Mouse (Mus musculus) stomach, embryonic 15.5 days (tissue): ENCODE results near the gene Atxn7l2. TPM values are rescaled to one million over a fixed set of nuclear protein-coding genes. Genes with fewer than 3 reads are reported as not detected.

Experiments used
- ATAC-seq: fragments of 200-750 bp; cut with Nextera tagmentation; 2 replicates; pipeline ENCODE4 v1.8.0; 2017; ENCODE audit warnings: low read depth, moderate number of reproducible peaks, moderate TSS enrichment; ENCODE audit not compliant: insufficient read depth, low FRiP score
- H3K27ac ChIP-seq: fragments of 300-500 bp; sonication (generic); 2 replicates; pipeline ENCODE4 v1.5.1; 2015; ENCODE audit warnings: mild to moderate bottlenecking, inconsistent platforms
- H3K27me3 ChIP-seq: fragments of 300-500 bp; sonication (generic); replicated peaks from 2 replicates; pipeline ENCODE4 v1.6.1; 2015; ENCODE audit warnings: inconsistent platforms
- H3K36me3 ChIP-seq: fragments of 300-500 bp; sonication (generic); 2 replicates; pipeline ENCODE4 v1.6.1; 2015; ENCODE audit warnings: inconsistent platforms
- H3K4me1 ChIP-seq: fragments of 300-500 bp; sonication (generic); 2 replicates; pipeline ENCODE4 v1.6.1; 2015; ENCODE audit warnings: inconsistent platforms
- H3K4me2 ChIP-seq: fragments of 300-500 bp; sonication (generic); 2 replicates; pipeline ENCODE4 v1.6.1; 2015; ENCODE audit warnings: mild to moderate bottlenecking, inconsistent platforms
- H3K4me3 ChIP-seq: fragments of 300-500 bp; sonication (generic); replicated peaks from 2 replicates; pipeline ENCODE4 v1.5.1; 2015; ENCODE audit warnings: inconsistent platforms
- H3K9ac ChIP-seq: fragments of 300-500 bp; sonication (generic); 2 replicates; pipeline ENCODE4 v1.6.1; 2015; ENCODE audit warnings: inconsistent platforms
- H3K9me3 ChIP-seq: fragments of 300-500 bp; sonication (generic); 2 replicates; pipeline ENCODE4 v1.6.1; 2016; ENCODE audit warnings: inconsistent platforms
- WGBS: fragments of 180-500 bp; shearing (Covaris S2); methylation state at CpG from one replicate; pipeline ENCODE4 v1.1.7; 2015; 5-methylcytosine and 5-hydroxymethylcytosine counted together
- polyA plus RNA-seq: library from polyadenylated mRNA; unstranded; fragments of >200 nt; fragmentation: Nextera tagmentation; extraction: Ambion mirVana; gene quantifications from 2 replicates; pipeline ENCODE4 v1.2.1, GENCODE M21; 2015

Gene Atxn7l2
- polyA plus RNA-seq, 1 experiment from 2014 or later: 11.6 TPM

DNA sequence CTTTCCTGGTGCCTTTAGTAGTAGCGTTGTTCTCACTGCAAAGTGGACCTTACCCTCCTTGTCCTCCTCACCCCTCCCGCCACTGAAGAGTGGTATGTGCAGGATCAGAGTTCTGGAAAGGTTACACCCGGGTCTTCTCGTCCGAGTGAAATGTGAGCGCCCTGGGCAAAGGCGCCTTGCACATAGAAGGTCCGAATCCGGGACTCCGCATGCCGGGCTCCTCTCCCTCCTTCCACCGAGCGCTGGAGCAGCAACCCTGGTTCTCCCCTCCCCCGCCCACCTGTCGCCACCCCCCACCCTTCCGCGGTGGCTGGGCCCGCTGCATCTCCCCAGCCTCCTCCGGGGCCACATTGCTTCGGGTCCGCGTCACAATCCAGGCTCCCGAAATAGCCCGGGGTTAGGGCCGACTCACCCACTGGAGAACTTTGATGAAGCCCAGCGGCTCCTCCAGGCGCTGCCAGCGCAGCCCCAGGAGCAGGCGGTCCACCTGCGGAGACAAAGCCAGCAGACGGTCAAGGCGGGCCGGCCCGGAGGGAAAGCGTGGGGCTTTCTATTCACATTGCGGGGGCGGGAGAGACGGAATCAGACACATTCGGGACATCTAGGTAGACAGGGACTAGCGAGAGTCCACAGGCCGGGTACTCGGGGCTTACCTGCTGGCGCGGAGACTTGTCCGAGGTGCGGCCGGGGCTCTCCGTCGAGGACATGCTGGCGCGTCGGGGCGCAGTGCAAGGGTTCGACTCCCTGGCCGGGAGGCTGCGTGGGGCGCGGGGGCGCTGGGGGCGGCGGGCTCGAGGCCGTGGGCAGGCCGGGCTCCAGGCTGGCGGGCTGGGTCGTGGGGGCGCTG, 15.2 kb upstream of the Atxn7l2 start:
- Histone ChIP-seq H3K27me3 (peaks cover 43% of the 10 kb centered on the region), H3K9ac (no peak overlapping the region), H3K36me3 (no peaks in the 10 kb centered on the region)

DNA sequence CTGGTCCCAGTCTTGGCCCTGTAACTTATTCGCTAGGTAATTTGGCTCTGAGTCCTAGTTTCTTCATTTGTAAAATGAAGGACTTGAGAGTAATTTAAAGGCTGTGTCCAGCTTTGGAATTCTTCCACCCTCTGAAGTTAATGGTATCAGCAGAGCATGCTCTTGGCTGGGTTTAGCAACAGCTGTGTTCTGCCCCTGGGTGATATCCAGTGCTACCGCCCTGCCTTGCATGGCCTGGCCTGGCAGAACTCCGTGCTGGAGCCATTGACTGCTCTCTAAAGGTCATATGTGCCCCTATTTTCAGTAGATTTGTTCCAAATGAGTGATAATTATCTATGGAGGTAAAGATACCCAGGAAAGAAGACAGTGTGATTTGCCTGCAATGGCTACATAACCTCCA, 9.9 kb upstream of the Atxn7l2 start:
- Histone ChIP-seq H3K36me3 (no peaks in the 10 kb centered on the region), H3K9ac (no peak overlapping the region), H3K4me2 (no peak overlapping the region), H3K4me1 (no peaks in the 10 kb centered on the region), H3K4me3 (no peak overlapping the region), H3K9me3 (no peaks in the 10 kb centered on the region), H3K27ac (no peak overlapping the region), H3K27me3 (peaks cover 24% of the 10 kb centered on the region)
- 75% methylated on average over 3 of the region's 3 CpGs for WGBS
- ATAC-seq: no peak

More for the DNA sequence above, 15.2 kb upstream of the Atxn7l2 start:
- H3K9me3 ChIP-seq: no peaks in the 10 kb centered on the region
- ATAC-seq: peak; percentile 7; the same call in 1 of the 2 replicates
- peak overlapping the region; percentile 42 for H3K4me3 ChIP-seq
- 3% methylated on average over 65 of the region's 67 CpGs for WGBS
- H3K4me2 ChIP-seq: peak overlapping the region; percentile 74
- H3K27ac ChIP-seq: no peak overlapping the region
- H3K4me1 ChIP-seq: peaks cover 10% of the 10 kb centered on the region; the same call in 1 of the 2 replicates

DNA sequence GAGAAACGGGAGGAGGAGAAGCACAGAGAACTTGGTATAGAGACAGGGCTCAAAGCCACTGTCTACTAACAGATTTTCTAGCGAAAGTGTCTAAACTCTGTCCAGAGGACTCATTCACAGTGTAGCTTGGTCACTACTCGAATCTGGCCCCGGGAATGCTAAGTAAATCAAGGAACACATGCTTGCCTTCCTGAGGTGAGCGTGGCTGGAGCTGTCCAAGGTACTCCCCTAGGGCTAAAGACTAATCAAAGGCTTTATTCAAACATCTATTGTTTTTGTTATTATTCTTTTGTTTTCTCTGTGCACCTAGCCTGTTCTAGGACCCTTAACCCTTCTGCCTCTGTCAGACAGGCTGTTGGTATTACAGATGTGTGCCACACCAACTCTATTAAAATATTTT, 4.0 kb upstream of the Atxn7l2 start:
- whole genome bisulfite sequencing: 11% methylated on average over 5 of the region's 5 CpGs
- Histone ChIP-seq H3K27ac (no peak overlapping the region), H3K4me1 (peaks cover 3% of the 10 kb centered on the region; the same call in 1 of the 2 replicates), H3K4me3 (no peak overlapping the region), H3K9ac (no peak overlapping the region), H3K27me3 (no peaks in the 10 kb centered on the region), H3K4me2 (no peak overlapping the region), H3K9me3 (no peaks in the 10 kb centered on the region), H3K36me3 (no peaks in the 10 kb centered on the region)
- no peak for ATAC-seq

DNA sequence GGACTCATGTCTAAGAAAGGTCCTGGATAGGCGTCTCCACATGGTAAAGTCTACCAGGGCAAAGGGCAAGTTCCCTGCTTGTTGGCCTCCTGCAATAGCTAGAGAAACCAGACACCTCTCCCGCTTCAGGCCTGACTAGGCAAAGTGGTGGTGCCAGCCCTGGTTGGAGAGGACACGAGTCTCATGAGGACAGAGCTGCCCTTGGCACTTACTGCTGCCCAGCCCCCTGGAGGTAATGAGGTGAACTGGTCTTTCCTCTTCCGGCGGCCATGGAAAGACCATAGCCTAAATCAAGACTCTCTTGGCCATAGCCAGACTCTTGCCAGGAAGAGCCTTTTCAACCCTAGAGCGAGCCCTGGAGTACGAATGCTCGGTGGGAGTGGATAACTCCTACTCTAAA, 1.7 kb upstream of the Atxn7l2 start:
- no peak overlapping the region for H3K4me3 ChIP-seq
- WGBS: 76% methylated on average over 8 of the region's 8 CpGs
- H3K4me2 ChIP-seq: no peak overlapping the region
- no peak for ATAC-seq
- H3K9ac ChIP-seq: no peak overlapping the region
- no peaks in the 10 kb centered on the region for H3K27me3 ChIP-seq
- H3K27ac ChIP-seq: no peak overlapping the region
- no peaks in the 10 kb centered on the region for H3K9me3 ChIP-seq
- peaks cover 14% of the 10 kb centered on the region for H3K4me1 ChIP-seq
- no peaks in the 10 kb centered on the region for H3K36me3 ChIP-seq

DNA sequence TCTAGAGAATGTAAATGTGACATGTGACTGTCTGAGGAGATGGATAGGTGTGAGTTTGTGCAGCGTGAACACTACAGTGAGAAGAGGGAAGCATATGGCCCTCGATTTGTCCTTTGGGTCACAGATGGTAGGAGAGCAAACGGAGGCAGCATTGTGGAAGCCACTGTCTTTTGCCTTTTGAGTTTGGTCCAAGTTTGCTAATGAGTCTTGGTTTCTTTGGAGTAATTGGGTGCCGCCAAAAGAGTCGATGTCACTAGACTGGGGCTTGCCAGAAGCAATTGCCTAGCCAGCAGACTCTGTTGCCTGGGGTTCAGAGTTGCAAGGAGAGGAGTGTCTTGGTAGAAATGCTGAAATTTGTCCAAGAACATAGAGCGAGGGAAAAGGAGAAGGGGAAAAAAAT, 1.1 kb upstream of the Atxn7l2 start:
- Histone ChIP-seq H3K27ac (no peak overlapping the region), H3K36me3 (no peaks in the 10 kb centered on the region), H3K4me3 (no peak overlapping the region), H3K4me2 (no peak overlapping the region), H3K4me1 (peaks cover 19% of the 10 kb centered on the region), H3K27me3 (no peaks in the 10 kb centered on the region), H3K9me3 (no peaks in the 10 kb centered on the region), H3K9ac (no peak overlapping the region)
- no peak for ATAC-seq
- 83% methylated on average over 6 of the region's 6 CpGs for WGBS

DNA sequence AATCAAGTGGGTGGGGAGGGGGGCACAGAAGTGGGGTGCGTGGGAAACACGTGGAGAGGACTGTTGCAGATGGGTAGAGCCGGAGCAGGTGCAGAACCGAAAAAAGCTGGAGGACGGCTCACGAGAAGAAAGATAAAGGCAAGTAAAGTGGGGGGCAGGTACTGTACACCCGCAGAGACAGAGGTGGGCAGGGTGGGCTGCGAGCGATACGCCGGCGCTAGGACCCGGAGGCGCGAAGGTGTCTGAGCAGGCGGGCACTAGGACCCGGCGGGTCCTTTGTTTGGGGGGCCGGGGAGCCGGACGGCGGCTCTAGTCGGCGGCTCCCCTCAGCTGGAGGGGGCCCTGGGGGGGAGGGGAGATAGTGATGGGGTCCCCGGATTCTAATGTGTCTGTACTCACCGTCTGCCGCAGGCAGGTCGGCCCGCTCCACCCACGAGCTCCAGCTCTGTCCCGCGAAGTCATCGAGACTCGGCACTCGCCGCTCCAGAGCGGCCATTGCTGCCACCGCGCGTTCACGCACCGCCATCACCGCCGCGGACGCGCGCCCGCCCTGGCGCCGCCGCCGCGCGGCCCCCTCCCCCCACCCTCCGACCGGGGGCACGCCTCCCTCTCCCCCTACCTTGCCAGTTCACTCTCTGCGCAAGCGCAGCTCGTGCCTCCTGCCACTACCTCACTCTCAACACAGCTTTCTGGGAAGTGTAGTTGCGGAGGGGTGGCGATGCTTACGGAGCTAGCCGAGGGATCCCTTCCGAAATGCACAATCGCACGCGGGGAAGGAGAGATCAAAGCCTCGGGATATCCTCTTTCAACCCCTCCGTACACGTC, 576 bp downstream of the Atxn7l2 start:
- Histone ChIP-seq H3K27me3 (no peaks in the 10 kb centered on the region), H3K27ac (peak overlapping the region; percentile 93), H3K4me3 (peak overlapping the region; percentile 66), H3K4me1 (peaks cover 26% of the 10 kb centered on the region), H3K36me3 (peaks cover 7% of the 10 kb centered on the region; the same call in 1 of the 2 replicates), H3K9me3 (no peaks in the 10 kb centered on the region), H3K9ac (peak overlapping the region; percentile 71), H3K4me2 (peak overlapping the region; percentile 96)
- peak; percentile 90 for ATAC-seq
- WGBS: under 1% methylated on average over 66 of the region's 72 CpGs

DNA sequence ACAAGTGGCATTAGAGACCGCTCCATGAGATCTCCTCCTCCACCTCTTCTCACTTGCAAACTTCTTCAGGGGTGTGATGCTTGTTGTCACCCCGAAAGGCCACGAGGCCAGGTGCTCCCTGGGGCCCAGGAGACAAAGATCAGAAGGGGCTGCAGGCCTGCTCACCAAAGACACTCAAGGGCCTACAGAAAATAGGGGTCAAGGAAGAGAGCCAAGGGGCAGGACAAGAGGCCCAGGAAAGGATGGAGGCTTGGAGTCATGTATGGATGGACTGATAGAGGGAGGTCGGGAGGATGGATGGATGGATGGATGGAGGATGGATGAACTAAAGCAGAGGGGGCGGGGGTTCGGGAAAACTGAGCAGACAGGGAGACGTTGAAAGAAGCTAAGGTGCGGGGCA, 1.2 kb downstream of the Atxn7l2 start:
- Histone ChIP-seq H3K4me3 (peak overlapping the region; percentile 66), H3K27ac (no peak overlapping the region), H3K27me3 (no peaks in the 10 kb centered on the region), H3K4me1 (peaks cover 26% of the 10 kb centered on the region), H3K4me2 (peak overlapping the region; percentile 79), H3K9me3 (no peaks in the 10 kb centered on the region), H3K36me3 (peaks cover 12% of the 10 kb centered on the region; the same call in 1 of the 2 replicates), H3K9ac (peak overlapping the region; percentile 71; the same call in 1 of the 2 replicates)
- 5% methylated on average over 8 of the region's 8 CpGs for WGBS
- no peak for ATAC-seq

DNA sequence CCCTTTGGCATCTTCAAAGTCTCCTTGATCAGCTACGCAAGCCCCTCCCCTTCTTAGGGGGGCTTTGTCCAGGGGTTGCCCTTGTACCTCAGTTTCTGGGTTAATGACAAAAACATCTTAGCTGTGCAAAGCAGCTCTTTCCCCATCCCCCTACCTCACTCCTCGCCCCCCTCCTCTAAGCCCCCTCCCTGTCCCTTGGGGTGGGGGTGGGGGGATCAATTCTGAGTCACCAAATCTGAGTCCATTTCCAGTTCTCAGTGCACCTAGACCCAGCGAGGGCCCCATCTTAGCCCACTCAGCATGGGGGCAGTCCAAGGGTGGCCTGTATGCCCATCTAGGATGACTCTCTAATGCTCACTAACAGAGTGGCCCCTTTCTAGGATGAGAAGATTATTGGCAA, 1.7 kb downstream of the Atxn7l2 start:
- no peak for ATAC-seq
- Histone ChIP-seq H3K4me3 (peak overlapping the region; percentile 66), H3K36me3 (peaks cover 12% of the 10 kb centered on the region; the same call in 1 of the 2 replicates), H3K27me3 (no peaks in the 10 kb centered on the region), H3K27ac (no peak overlapping the region), H3K4me2 (peak overlapping the region; percentile 79), H3K9ac (peak overlapping the region; percentile 71; the same call in 1 of the 2 replicates), H3K9me3 (no peaks in the 10 kb centered on the region), H3K4me1 (peaks cover 26% of the 10 kb centered on the region)
- 66% methylated on average over 3 of the region's 3 CpGs for WGBS

DNA sequence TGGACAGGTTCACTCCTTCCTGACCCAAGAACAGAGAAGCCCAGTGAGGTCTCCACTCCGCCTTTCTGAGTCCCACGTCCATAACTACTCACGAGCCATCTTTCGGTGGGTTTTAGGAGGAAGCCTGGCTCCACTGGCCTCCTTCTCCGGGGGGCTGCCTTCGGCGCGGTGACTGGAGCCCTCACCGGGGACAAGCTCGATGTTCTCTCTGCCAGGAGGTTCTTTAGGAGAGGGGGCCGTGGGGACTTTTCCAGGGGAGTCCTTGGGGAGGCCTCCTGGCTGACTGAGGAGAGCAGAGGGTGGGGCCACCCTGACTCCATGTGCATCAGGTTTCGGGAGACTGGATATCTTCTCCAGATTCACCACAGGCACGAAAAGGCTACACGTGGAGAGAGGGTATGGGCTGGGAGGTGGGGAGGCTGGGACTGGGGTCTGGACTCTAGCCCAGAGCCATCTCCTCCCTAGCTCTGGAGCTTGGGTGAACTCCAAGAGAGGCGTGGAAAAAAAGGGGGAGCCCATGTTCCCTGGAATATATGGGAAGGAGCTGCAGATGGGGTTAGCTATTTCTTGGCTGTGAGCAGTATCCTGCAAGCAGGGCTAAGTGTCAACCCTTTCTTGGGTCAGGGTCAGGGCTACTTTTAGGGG, 3.9 kb downstream of the Atxn7l2 start:
- ATAC-seq: no peak
- no peak overlapping the region for H3K4me3 ChIP-seq
- no peaks in the 10 kb centered on the region for H3K27me3 ChIP-seq
- H3K4me2 ChIP-seq: peak overlapping the region; percentile 16; the same call in 1 of the 2 replicates
- H3K9ac ChIP-seq: no peak overlapping the region
- no peaks in the 10 kb centered on the region for H3K9me3 ChIP-seq
- WGBS: 72% methylated on average over 15 of the region's 15 CpGs
- peak overlapping the region; percentile 59; the same call in 1 of the 2 replicates for H3K27ac ChIP-seq
- peaks cover 27% of the 10 kb centered on the region for H3K4me1 ChIP-seq
- H3K36me3 ChIP-seq: peaks cover 12% of the 10 kb centered on the region; the same call in 1 of the 2 replicates

DNA sequence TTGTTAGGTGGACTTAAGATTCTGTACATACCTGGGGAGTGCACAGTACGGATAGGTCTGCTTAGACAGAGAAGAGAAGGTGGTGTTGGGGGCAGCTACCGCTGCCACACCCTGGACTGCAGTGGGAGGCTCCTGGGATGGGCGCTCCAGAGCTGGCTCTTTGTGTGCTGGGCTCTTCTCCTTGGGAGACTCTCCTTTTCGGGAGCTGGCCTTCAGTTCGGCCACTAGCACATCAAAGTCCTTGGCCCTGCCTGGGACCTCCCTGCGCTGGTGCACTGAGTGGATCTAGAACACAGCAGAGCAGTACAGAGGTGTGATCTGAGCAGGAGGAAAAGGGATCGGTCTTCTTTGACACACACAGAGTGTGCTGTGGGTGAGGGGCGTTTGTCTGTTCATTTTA, 5.1 kb downstream of the Atxn7l2 start:
- 83% methylated on average over 8 of the region's 8 CpGs for WGBS
- Histone ChIP-seq H3K27ac (no peak overlapping the region), H3K27me3 (no peaks in the 10 kb centered on the region), H3K9me3 (no peaks in the 10 kb centered on the region), H3K36me3 (peaks cover 12% of the 10 kb centered on the region; the same call in 1 of the 2 replicates), H3K4me2 (no peak overlapping the region), H3K4me3 (no peak overlapping the region), H3K9ac (no peak overlapping the region), H3K4me1 (peaks cover 35% of the 10 kb centered on the region)
- no peak for ATAC-seq

DNA sequence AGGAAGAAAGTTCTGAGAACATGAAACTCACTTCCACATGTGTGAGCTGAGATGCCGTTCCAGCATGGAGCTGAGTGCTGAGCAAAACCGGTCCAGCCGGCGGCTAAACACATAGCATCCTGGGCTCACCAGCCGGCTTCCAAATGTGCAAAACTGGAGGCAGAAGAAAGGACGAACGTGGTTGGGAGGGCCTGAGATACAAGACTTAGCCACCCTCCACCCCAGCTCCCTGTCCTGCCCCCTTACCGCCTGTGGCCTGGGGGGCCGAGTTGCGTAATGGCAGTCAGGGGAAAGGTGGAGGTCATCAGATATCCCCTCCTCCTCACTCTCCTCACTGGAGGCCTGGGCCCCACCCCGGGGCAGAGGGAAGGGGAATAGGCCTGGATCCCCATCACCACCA, 6.3 kb downstream of the Atxn7l2 start:
- Histone ChIP-seq H3K9ac (no peak overlapping the region), H3K27me3 (no peaks in the 10 kb centered on the region), H3K4me1 (peaks cover 37% of the 10 kb centered on the region), H3K4me2 (no peak overlapping the region), H3K9me3 (no peaks in the 10 kb centered on the region), H3K27ac (no peak overlapping the region), H3K36me3 (peaks cover 12% of the 10 kb centered on the region; the same call in 1 of the 2 replicates), H3K4me3 (no peak overlapping the region)
- ATAC-seq: no peak
- WGBS: 78% methylated on average over 11 of the region's 11 CpGs
